Mouse (Mus musculus) brain, adult 2 months (tissue): ENCODE measurements around the gene Tom1l2.

ENCODE experiments used
- DNase-seq: peaks from one replicate; pipeline ENCODE4 v3.0.0; 2011; ENCODE audit warnings: low read depth, low spot score

Tom1l2 gene

DNA sequence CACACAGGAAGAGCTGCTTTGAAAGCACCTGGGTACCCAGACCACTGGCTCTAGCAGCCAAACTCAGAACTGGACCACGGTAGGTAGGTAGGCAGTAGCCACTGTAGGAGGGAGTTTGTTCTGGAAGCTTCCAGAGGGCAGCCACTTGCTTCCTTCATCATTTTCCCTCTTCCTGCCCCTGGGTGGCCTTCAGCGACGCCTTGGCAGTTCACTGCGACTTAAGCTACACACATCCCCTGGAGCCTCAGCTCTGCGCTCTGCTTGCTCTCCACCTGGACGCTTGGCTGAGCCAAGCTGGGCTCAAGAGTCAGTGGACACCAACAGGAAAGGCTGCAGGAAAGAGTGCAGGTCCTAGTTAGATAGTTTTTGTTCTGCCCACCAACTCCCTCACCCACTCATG lies 174.7 kb downstream of the Tom1l2 start:
- no peak for DNase-seq

DNA sequence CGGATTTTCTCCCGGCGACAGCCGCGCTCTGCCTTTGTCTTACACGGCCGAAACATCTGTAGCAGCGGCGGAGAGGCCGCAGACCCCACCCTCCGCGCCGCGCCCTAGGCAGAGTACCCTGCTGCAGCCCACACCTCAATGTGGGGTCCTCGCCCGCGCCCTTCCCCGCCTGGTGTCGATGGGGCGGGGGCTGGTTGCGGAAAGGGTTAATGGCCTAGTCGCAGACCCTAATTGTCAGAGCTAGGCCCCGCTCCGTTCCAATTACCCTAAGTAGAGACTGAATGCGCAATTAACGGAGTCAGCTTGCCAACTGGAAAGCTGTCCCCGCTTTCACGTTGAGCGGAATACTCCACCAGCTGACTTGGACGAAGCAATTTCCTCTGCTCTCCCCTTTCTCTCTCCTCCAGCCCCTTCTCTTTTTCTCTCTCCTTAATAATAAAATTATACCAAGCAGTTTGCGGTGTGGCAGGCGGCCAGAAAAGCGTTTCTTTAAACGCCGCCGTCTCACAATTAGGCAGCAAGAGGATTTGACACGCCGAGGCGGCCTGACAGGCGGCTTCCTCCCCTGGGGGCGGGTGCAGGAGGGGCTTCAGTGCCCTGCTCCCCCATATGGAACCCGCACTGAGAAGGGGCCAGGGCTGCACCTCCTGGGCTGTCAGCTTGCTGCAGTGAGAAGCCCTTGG lies 175.6 kb downstream of the Tom1l2 start:
- peak; percentile 85 for DNase-seq
